Mouse (Mus musculus): ENCODE measurements around the gene Macf1. TPM values are rescaled to one million over a fixed set of nuclear protein-coding genes. Genes with fewer than 3 reads are reported as not detected.
A peak's percentile ranks its signal among the peaks of the same experiment; 100 is the strongest.

The Macf1 gene
- total RNA-seq, 2 experiments from 2014 or later, result 224 to 229 TPM

DNA sequence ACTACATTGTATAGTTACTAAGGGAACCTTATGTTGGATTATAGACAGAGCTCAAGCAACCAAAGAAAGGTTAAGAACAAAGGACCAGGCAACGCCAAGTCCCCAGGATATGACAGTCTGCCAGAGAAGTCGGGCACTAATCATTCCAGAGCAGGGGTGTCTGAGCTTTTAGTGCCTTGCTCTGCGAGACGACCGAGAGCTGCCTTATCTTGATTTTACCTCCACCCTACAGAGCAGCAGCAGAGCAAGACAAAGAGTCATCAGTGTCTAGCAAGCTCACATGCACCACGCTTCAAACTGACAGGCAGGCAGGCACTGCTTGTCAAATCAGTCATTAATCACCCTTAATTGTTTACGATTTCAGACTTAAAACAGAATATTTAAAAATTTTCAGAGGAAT, 237.4 kb downstream of the Macf1 start:
- DNase-seq, result peak; percentile 17 to 34

- DNase-seq, result peak; percentile 47 to 63
Measured at GRCm38 (mm10) chr4:123446221-123446620, 237.9 kb downstream of the Macf1 start.

- peak; percentile 83 to 92 for DNase-seq
Measured at GRCm38 (mm10) chr4:123438414-123438813, 245.7 kb downstream of the Macf1 start.

- no peak for DNase-seq
Measured at GRCm38 (mm10) chr4:123433171-123433570, 251.0 kb downstream of the Macf1 start.

- peak in 1 of 2 experiments; percentile 26 for DNase-seq
Measured at GRCm38 (mm10) chr4:123431936-123432335, 252.2 kb downstream of the Macf1 start.

GRCm38 (mm10) chr4:123427900-123428684, 256.1 kb downstream of the Macf1 start:
- no peak for DNase-seq

DNA sequence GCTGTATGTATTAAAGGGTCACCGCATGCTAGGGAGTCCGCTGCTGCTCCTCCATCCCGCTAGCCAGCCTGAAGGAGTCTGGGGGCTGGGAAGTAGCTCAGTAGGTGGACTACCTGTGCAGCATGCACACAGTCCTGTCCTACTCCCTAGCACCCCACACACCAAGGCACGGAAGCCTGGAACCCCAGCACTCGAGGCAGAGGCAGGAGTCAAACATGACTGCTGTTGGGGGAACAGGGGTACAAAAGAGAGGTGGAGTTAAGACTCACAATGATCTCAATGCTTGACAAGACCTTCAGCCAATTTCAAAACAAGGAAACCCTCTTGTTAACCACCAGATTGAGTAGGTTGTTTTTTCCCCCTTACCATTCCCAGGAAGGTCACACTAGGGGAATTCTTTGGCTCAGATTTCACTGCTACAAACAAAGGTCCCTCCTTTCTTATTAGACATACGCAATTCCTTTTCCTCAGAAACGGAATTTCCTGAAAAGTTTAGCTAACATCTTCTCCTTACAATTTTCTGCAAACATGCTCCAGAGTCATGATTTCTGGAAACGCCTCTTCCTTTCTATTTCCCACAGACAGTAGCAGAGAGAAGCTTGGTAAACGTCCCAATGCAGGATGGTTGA, 256.8 kb downstream of the Macf1 start:
- peak in 1 of 2 experiments; percentile 35 for DNase-seq

DNA sequence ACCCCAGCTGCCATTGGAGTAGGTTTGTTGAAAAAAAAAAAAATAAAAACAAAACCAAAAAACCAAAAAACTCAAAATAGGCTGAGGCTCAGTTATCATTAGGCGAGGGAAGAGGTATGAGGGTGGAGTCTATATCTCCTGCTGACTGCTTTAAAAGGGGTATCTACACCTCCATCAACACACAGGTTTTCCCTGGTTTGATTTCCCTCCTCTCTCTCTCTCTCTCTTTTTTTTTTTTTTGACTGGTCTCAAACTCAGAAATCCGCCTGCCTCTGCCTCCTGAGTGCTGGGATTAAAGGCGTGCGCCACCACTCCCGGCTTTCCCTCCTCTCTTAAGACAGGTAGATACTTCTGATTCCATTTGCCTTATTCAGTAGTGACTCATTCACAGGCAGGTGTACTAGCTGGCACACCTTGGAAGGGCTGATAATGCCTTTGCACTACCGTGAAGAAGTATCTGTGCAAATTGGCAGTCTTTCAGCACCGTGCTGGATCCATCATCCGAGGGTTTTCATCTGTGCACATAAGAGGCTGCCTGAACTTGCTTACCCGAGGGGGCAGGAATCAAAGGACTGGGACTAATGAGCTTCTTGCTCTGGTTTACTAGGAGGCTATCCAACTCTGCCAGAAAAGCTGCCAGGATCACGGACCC, 257.6 kb downstream of the Macf1 start:
- DNase-seq, result no peak

GRCm38 (mm10) chr4:123425672-123426272, 258.4 kb downstream of the Macf1 start:
- peak; percentile 69 for DNase-seq

- peak; percentile 51 to 71 for DNase-seq
Measured at GRCm38 (mm10) chr4:123424050-123424449, 260.1 kb downstream of the Macf1 start.

DNA sequence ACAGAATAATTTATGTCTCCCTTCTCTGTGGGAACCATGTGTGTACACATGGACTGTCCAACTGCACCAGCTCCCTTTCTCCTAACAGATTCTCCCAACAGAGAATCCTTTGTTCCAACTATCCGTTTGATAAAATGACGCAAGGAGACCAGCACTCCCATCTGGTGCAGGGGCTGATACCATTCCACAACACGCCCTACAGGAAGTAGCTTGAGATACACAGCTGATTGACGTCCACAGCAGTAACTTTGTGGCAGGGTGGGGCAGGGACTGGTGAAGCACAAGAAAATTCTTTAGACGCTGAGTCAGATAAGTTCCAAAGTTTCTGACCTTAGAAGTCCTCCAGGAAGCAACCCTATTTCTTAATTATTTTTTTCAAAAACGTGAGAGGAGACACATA, 261.3 kb downstream of the Macf1 start:
- DNase-seq, result peak; percentile 63 to 83

- DNase-seq, result no peak
Measured at GRCm38 (mm10) chr4:123418032-123418431, 266.1 kb downstream of the Macf1 start.

DNA sequence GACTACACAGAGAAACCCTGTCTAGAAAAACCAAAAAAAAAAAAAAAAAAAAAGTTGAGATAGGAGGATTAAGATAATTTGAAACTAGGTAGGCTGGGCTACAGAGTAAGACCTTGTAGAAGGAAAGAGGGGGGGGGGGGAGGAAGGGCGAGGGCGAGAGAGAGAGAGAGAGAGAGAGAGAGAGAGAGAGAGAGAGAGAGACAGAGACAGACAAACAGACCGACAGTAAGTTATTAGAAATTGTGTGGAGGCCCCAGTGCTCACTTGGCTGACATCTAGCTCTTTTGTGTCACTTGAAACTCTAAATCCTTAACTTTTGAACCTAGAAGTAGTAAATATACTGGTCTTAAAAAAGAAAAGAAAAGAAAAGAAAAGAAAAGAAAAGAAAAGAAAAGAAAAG, 266.7 kb downstream of the Macf1 start:
- DNase-seq, result no peak

DNA sequence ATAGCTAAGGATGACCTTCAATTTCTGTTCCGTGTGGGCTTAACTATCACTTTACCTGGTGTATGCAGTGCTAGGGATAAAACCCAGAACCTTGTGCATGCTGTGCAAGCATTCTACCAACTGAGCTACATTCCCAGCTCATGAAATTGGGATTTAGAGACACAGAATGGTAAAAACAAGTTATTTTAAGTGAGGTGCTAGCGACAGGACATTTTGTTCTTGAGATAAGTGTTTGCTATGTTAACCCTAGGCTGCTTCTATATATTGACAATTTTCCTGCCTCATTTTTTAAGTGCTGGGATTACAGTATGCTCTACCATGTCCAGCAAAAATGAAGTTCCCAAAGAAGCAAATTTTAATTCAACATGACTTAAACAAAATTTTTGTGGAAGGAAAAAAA, 267.3 kb downstream of the Macf1 start:
- no peak for DNase-seq

- DNase-seq, result no peak
Measured at GRCm38 (mm10) chr4:123415566-123415965, 268.6 kb downstream of the Macf1 start.

DNA sequence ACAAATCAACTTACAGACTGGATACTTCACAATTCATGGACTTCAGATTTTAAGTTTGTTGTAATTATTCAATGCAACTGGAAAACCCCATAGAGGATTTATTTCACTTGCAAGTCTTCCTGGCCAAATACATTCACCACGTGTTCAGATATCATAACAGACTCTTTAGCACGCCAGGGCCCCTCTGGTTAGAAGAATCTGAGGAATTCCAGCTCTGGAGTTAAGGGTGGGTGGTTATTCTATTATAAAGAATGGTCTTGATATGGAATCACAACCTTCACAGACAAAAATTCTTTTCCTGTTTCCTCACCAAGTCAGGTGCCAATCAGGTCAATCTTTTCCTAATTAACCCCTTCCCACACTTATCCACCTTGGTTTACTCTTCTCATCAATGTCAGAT, 270.3 kb downstream of the Macf1 start:
- DNase-seq, result no peak

GRCm38 (mm10) chr4:123412981-123413380, 271.2 kb downstream of the Macf1 start:
- no peak for DNase-seq

GRCm38 (mm10) chr4:123412528-123412878, 271.7 kb downstream of the Macf1 start:
- DNase-seq, result peak in 1 of 2 experiments; percentile 61

GRCm38 (mm10) chr4:123411732-123412527, 272.2 kb downstream of the Macf1 start:
- DNase-seq, result peak; percentile 93 to 95

- peak; percentile 70 to 78 for DNase-seq
Measured at GRCm38 (mm10) chr4:123411006-123411731, 273.0 kb downstream of the Macf1 start.

DNA sequence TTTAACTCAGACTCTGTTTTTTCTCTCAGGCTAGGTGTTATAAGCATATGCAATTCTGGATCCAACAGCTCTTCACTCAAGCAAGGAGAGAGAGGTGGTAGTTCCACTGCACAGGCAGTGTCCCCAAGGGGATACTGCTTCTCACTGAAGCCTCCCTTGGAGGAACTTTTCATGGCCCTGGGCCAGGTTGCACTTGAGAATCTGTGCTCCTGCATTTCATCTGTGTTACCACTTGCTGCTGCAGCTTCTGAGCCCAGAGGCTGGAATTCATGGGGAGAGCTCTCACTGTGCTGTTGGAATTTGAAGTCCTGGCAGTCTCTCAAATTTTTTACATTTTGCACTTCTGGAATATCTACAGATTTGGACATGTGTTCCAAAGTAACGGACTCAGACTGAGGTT, 274.4 kb downstream of the Macf1 start:
- peak; percentile 59 to 77 for DNase-seq
